Mouse (Mus musculus) C2C12 (cell line): Measurements from ENCODE around the gene Schip1. TPM values are rescaled to one million over a fixed set of nuclear protein-coding genes. Genes with fewer than 3 reads are reported as not detected.

ENCODE experiments used
- H3K27me3 ChIP-seq: one replicate; pipeline ENCODE4 v1.6.1; 2011; ENCODE audit not compliant: control insufficient read depth, insufficient read depth, insufficient read length
- H3K36me3 ChIP-seq: one replicate; pipeline ENCODE4 v1.6.1; 2011; ENCODE audit not compliant: control insufficient read depth, insufficient read depth
- H3K4me3 ChIP-seq: one replicate; pipeline ENCODE4 v1.5.1; 2011; ENCODE audit warnings: mild to moderate bottlenecking, control low read depth; ENCODE audit not compliant: poor library complexity, insufficient read depth, severe bottlenecking
- H3K79me2 ChIP-seq: one replicate; pipeline ENCODE4 v1.6.1; 2011; ENCODE audit not compliant: control insufficient read depth, insufficient read depth
- H3K79me3 ChIP-seq: one replicate; pipeline ENCODE4 v1.6.1; 2011; ENCODE audit warnings: low read depth, control low read depth
- H3ac ChIP-seq: one replicate; pipeline ENCODE3; 2011; ENCODE audit warnings: low read depth; ENCODE audit not compliant: control insufficient read depth, insufficient read length
- CEBPB ChIP-seq: IDR thresholded peaks from one replicate; pipeline ENCODE4 v1.6.1; 2011; ENCODE audit warnings: low read depth, mild to moderate bottlenecking, control low read depth, moderate library complexity
- CTCF ChIP-seq: IDR thresholded peaks from one replicate; pipeline ENCODE4 v1.5.1; 2011; ENCODE audit not compliant: control insufficient read depth, insufficient read depth, insufficient read length
- FOSL1 ChIP-seq: IDR thresholded peaks from one replicate; pipeline ENCODE4 v1.8.0; 2011; ENCODE audit warnings: mild to moderate bottlenecking, low read length; ENCODE audit not compliant: poor library complexity, insufficient read depth, severe bottlenecking
- MAX ChIP-seq: IDR thresholded peaks from one replicate; pipeline ENCODE4 v1.6.1; 2011; ENCODE audit warnings: mild to moderate bottlenecking, control low read depth
- MYOD1 ChIP-seq: IDR thresholded peaks from one replicate; pipeline ENCODE4 v1.6.1; 2011; ENCODE audit warnings: low read depth; ENCODE audit not compliant: control insufficient read depth, insufficient read length
- MYOG ChIP-seq: IDR thresholded peaks from one replicate; pipeline ENCODE4 v1.6.1; 2011; ENCODE audit not compliant: control insufficient read depth, insufficient read length; ENCODE audit errors: extremely low read depth
- USF1 ChIP-seq: IDR thresholded peaks from one replicate; pipeline ENCODE4 v1.6.1; 2011; ENCODE audit warnings: low read depth, mild to moderate bottlenecking, control low read depth, moderate library complexity
- polyA plus RNA-seq: library from polyadenylated mRNA; unstranded; fragments of >200 nt; fragmentation: generic; extraction: Trizol; gene quantifications from one replicate; pipeline ENCODE4 v1.2.1, GENCODE M21; 2012; ENCODE audit warnings: missing spikeins

The Schip1 gene
- polyA plus RNA-seq, 1 experiment, result 28.6 TPM

DNA sequence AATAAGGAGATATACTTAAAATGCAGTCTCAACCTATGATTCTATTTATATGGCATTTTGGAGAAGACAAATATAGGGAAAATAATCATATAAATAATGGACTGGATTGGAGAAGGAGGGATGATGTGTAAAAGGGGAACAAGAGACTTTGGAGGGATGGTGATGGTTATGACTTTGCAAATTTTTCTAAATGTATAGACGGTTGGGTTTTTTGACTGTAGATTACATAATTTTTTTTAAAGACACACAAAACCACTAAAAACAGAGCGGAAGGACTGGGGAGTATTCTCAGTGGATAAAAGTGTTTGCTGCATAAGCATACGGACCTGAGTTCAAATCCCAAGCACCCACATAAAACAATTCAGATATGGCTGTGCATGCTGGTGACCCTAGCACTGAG lies 156.8 kb downstream of the Schip1 start:
- no peak for TF ChIP-seq CTCF
- Histone ChIP-seq H3K79me2 (no peaks in the 10 kb centered on the region), H3K79me3 (no peaks in the 10 kb centered on the region), H3K27me3 (no peaks in the 10 kb centered on the region), H3ac (no peak overlapping the region), H3K4me3 (no peak overlapping the region), H3K36me3 (no peaks in the 10 kb centered on the region)

DNA sequence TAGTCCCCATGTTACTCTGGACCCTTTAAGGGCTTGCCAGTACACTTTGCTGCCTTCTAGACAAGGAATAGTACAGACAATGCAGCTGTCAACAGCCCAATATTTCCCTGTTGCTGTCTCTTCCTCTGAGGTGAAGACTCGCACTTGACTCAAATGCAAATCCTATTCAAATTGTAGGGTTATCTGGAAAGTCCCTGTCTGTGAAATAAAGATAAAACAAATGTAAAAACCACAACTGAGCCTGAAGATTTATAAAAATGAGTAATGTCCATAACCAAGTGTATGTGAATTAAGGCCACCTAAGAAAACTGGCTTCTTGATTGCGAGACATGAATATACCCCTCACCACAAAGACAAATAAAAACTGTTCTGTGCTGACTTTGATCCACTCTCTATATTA lies 175.3 kb downstream of the Schip1 start:
- H3K36me3 ChIP-seq, result no peaks in the 10 kb centered on the region
- no peak overlapping the region for H3ac ChIP-seq
- TF ChIP-seq CTCF (no peak), MYOD1 (no peak), FOSL1 (no peak), CEBPB (no peak), MAX (no peak), MYOG (no peak), USF1 (no peak)
- H3K4me3 ChIP-seq, result no peak overlapping the region
- no peaks in the 10 kb centered on the region for H3K79me3 ChIP-seq
- H3K27me3 ChIP-seq, result no peaks in the 10 kb centered on the region
- H3K79me2 ChIP-seq, result no peaks in the 10 kb centered on the region

DNA sequence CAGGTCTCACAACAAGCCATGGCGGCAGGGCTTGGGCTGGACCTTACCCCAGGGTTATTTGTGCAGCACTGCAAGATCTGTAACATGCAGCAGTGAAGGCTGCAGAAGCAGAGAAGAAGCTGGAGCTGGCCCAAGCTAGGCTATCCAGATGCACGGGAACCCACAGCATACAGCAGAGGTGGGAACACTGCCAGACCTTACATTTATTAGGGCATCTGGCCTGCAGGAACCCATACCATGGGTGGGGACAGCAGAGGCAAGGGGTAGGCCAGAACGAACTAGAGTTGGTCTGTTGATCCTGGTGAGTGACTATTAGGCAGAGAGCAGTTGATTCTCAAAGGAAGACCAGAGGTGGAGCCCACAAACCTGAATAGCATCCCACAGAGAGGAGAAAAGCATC lies 178.6 kb downstream of the Schip1 start:
- no peaks in the 10 kb centered on the region for H3K79me2 ChIP-seq
- H3K36me3 ChIP-seq, result no peaks in the 10 kb centered on the region
- TF ChIP-seq MYOD1, result no peak
- TF ChIP-seq CEBPB, result no peak
- TF ChIP-seq MAX, result no peak
- no peak for TF ChIP-seq CTCF
- no peak for TF ChIP-seq USF1
- no peak for TF ChIP-seq MYOG
- no peak for TF ChIP-seq FOSL1
- no peaks in the 10 kb centered on the region for H3K27me3 ChIP-seq
- no peak overlapping the region for H3K4me3 ChIP-seq
- no peak overlapping the region for H3ac ChIP-seq
- no peaks in the 10 kb centered on the region for H3K79me3 ChIP-seq

DNA sequence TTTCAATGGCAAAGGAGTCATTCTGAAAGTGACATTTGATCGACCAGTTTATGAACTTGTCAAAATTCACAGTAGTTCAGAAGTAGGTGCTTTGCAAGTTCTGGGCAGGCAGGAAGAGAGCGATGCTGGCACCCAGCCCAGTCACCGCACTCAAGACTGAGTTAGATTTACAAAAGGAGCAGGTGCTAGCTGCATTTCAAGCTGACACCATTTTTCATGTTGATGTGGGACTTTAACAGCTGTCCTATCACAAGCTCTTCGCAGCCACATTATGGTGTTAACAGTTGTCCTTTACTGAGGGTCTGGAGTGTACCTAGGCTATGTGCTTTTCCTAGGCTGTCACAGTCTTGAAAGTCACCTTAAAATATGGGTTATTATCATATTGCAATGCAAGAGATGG lies 181.6 kb downstream of the Schip1 start:
- Histone ChIP-seq H3K4me3 (no peak overlapping the region), H3ac (no peak overlapping the region), H3K36me3 (no peaks in the 10 kb centered on the region), H3K27me3 (no peaks in the 10 kb centered on the region), H3K79me3 (no peaks in the 10 kb centered on the region), H3K79me2 (no peaks in the 10 kb centered on the region)
- TF ChIP-seq USF1 (no peak), FOSL1 (no peak)

DNA sequence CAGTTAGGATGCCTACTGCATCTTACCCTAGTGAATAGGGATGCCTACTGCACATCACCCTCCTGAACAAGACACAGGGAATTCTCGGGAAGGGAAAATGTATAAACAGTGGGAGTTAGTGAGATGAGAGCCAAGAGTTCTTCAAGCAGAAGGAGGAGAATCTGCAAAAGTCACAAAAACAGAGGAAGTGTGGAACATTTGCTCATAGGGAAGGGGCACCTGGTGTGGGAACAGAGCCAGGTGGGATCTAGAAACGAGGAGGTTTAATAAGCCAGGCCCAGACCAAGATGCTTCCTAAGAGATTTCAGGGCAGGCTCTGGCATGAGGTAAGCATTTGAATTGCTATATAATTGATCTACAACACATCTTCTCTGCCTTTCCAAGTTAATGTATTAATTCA lies 186.0 kb downstream of the Schip1 start:
- Histone ChIP-seq H3K79me3 (no peaks in the 10 kb centered on the region), H3K27me3 (no peaks in the 10 kb centered on the region), H3ac (no peak overlapping the region), H3K79me2 (no peaks in the 10 kb centered on the region), H3K36me3 (no peaks in the 10 kb centered on the region), H3K4me3 (no peak overlapping the region)
- TF ChIP-seq MYOD1, result no peak
- no peak for TF ChIP-seq MAX
- TF ChIP-seq CTCF, result no peak
- no peak for TF ChIP-seq USF1
- TF ChIP-seq MYOG, result no peak
- TF ChIP-seq FOSL1, result no peak
- TF ChIP-seq CEBPB, result no peak

DNA sequence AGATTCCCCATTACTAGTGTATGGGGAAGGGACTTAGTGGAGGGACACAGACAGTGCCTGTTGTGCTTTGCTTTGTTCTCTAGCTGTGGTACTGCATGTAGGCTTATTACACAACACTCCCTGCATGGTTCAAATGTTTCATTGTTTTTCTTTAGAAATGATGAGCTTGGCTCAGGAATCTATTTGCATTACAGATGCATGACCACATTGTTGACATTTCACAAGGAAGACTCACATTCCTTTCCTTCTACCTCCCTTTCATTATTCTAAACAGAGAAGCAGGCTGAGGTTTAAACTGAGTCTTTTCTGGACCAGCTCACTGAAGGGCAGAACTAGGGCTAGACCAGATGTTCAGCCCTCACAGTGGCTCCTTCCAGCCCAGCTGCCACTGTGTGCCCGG lies 187.7 kb downstream of the Schip1 start:
- H3K79me2 ChIP-seq, result no peaks in the 10 kb centered on the region
- H3ac ChIP-seq, result no peak overlapping the region
- peak; percentile 75 for TF ChIP-seq CEBPB
- no peak for TF ChIP-seq MYOG
- no peak for TF ChIP-seq MYOD1
- no peak overlapping the region for H3K4me3 ChIP-seq
- H3K27me3 ChIP-seq, result no peaks in the 10 kb centered on the region
- H3K36me3 ChIP-seq, result no peaks in the 10 kb centered on the region
- no peaks in the 10 kb centered on the region for H3K79me3 ChIP-seq

DNA sequence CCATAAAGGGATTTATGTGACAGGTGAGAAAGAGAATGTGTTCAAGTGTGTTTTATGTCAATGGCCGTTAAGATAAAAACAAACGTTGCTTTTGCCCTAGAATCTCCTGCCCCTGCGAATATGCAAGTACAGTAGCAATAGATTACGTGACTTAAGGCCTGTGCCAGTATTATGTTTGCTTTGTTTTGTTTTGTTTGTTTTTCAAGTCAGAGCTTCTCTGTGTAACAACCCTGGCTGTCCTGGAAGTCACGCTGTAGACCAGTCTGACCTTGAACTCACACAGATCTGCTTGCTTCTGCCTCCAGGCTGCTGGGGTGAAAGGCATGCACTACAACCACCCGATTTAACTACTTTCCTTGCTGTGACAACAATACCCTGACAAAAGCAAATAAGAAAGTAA lies 197.7 kb downstream of the Schip1 start:
- Histone ChIP-seq H3K79me2 (no peaks in the 10 kb centered on the region), H3ac (no peak overlapping the region), H3K27me3 (no peaks in the 10 kb centered on the region), H3K4me3 (no peak overlapping the region), H3K36me3 (no peaks in the 10 kb centered on the region), H3K79me3 (no peaks in the 10 kb centered on the region)
- TF ChIP-seq MYOG (no peak), FOSL1 (no peak), CTCF (no peak)
